Mouse (Mus musculus): ENCODE results near the gene Dbr1.
"Not testable (repeated sequence)": the region's sequence is repeated elsewhere in the genome, so short reads cannot be mapped to it uniquely, and the experiment has no call there.

Dbr1 gene

DNA sequence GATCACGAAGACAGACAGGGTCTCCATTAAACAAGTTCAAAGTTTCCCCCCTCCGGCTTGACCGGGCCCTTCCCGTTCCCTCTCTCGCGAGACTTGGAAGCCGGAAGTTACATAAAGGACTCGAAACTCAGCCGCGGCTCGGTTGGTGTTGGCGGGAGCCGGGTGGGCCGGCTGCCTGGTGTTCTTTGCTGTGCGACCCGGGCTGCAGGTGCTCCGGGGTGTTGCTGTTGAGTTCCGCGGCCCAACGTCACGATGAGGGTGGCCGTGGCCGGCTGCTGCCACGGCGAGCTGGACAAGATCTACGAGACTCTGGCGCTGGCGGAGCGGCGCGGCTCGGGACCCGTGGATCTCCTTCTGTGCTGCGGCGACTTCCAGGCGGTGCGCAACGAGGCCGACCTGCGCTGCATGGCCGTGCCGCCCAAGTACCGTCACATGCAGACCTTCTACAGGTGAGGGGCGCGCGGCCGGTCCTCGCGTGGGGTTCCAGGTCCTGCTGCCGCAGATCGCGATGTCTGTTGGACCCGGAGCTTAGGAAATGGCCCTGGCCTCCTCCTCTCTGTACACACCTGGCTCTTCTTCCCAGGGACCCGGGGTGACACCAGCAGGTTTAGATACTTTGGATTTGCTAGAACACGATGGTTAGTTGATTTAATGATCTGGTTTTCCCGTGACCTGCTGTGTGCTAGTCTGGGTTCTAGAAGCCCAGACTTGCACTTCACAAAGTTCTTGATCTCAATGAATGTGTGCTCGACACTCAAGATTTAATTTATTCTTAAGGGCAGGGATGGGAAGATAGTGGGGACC, at the start of gene Dbr1:
TSS of gene Dbr1 (plus strand) at position 123 of the 804 bp plus-strand sequence.
- peak; percentile 87 to 93 for DNase-seq (ENCODE audit: low spot score in 2 of 2)

DNA sequence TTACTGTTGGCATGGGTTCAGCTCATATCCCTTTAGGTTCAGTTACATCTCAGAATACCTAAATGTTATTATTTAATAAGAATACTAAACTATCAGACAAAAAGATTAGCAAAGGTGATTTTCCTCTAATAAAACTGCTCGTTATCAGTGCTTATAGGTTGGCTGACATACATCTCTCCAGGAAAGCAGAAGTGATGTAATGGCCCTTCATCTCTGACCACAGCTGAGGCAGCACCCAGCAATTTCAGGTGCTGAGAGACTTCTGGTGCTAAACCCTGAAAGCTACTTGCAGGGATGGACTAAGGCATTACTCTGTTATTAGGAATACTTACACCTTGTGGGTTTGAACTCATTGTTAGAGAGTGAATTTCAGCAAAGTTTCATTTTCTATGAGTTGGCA, 43.7 kb upstream of the Dbr1 start:
- no peak for DNase-seq (ENCODE audit: low spot score in 2 of 2)

DNA sequence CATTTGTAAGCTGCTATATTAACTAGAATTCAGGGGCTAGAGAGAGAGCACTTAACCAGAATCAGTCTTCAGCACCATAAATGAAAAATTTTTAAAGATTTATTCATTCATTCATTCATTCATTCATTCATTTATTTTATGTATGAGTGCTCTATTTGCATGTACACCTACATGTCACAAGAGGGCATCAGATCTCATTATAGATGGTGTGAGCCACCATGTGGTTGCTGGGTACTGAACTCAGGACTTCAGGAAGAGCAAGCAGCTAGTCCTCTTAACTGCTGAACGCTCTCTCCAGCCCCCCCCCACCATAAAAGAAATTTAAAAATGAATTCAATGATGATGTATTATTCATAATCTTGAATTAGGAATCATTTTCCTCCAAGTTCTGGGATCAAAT, 29.3 kb upstream of the Dbr1 start:
- no peak for DNase-seq (ENCODE audit: low spot score in 2 of 2)

DNA sequence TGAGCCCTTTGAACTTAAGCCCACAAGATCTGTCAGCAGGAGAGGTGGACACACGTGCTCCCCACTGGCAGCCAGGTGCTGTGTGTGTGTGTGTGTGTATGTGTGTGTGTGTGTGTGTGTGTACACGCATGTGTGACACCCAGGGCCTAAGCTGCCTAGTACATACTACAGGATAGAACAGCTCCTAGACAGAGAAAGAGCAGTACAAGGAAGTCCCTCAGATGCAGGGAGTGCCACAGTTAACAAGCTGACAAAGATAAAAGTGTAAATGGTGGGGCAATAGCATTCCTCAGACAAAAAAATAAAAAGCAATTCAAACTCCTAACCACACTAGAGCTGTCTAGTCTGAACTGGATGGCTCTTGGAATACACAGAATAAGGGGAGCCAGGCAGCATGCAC, 23.5 kb upstream of the Dbr1 start:
- DNase-seq (ENCODE audit: low spot score in 2 of 2): no peak

DNA sequence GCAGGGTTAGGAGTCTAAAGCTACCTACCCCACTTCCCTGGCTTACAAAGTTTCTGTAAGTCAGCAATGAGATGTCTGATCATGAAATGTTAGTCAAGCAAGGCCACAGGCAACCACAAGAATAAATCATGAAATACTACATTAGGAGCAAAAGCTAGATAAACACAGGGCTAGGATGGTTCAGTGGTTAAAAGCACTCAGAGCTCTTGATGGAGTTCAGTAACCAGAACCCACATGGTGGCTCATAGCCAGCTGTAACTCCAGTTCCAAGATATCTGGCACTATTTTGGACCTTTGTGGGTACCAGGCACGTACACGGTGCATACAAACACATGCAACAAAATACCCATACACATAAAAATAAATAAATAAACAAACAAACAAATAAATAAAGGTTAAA, 22.6 kb upstream of the Dbr1 start:
- no peak for DNase-seq (ENCODE audit: low spot score in 2 of 2)

DNA sequence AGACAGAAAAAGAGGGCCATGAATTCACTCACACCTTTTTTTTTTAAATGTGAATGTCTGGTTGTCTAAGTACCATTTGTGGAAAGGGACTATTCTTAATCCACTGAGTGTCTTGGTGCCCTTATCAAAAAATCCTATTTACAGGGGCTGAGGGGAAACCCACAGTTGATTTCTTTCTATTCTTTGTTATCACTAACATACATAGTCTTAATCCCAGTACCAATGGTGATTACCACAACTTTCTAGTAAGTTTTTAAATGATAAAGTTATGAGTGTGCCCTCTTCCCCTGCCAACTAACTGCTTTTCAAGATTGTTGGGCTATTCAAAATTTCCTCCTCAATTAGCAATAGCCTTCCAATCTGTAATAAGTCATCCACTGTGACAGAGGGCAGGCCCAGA, 21.5 kb upstream of the Dbr1 start:
- DNase-seq (ENCODE audit: low spot score in 2 of 2): no peak

DNA sequence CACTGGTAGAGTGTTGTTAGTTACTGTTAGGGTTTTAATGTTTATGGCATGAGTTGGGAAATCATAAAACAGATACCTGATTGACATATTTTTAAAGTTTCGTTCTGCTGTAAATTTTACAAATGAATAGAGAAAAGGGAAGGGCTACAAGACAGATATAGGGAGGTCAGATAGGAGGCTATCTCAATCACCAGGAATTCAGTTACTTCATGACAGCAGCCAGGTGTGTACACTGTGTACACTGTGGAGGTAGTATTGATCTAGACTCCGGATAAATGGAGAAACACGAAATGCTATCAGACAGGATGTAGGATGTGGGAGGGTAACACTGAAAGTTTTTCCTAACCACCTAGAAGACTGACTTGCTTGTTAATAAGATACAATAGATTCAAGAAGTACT, 20.3 kb upstream of the Dbr1 start:
- DNase-seq (ENCODE audit: low spot score in 2 of 2): no peak

DNA sequence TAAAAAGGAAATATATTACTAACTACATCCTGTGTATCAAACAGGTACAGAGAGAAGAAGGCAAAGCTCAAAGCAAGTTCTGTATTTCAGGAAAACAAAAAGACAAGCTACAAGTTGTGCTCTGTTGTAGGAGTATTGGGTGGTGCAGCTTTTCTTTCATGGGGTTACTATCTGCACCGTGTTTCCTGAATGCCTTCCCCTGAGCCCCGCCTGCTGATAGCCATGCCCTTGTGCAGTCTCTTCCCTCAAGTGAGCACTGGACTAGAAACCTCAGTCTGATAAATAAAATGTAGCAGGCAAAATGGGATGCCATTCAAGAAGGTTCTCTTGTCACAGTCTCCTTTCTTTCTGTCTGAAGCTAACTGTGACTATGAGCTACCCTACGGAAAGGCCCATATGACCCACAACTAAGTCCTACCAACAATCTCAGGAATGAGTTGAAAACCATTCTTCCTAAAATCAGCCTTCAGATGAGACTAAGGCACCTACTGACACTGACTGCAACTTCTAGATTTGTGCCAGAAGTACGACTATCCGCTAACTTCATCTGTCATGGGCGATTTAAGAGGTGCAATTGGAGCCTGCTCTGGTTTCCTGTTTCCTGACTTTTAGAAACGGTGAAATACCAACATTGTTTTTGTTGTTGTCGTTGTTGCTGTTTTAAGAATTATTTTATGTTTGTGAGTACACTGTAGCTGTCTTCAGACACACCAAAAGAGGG, 17.9 kb upstream of the Dbr1 start:
- DNase-seq (ENCODE audit: low spot score in 2 of 2): no peak

DNA sequence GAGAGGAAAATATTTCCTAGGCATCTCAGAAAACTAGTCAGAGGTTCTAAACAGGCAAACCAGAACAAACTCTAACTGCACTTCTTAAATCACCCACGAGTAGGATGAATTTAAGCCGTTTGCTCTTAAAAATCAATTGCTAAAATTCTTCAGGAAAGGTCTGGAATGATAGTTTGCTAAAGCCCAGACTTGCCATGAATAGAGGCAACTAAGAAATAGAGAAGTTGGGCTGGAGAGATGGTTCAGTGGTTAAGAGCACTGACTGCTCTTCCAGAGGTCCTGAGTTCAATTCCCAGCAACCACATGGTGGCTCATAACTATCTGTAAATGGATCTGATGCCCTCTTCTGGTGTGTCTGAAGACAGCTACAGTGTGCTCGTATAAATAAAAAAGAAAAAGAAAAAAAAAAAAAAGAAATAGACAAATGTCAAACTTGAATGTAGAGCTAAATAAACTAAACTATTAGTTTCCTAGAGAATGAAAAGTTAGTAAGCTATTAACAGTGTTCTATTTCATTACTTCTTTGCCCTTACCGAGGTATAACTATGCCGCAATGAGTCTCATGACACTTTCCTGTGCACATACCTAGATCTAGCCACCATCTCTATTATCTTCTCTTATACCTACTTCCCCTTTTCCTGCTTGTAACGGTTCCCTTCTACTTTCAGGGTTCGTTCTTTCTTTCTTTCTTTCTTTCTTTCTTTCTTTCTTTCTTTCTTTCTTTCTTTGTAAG, 16.6 kb upstream of the Dbr1 start:
- DNase-seq (ENCODE audit: low spot score in 2 of 2): no peak

DNA sequence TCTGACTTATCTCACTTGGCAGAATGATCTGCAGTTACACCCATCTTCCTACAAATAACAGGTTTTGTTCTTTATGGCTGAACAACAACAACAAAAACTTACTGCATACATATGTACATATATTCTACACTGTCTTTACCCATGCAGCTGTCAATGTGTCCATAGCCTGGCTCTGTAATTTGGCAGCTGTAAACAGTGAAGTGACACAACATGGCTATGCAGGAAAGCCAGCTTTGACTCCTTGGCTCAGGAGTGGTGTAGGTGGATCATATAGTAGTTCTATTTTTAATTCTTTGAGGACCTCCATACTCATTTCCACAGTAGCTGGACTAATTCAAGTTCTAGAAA, 16.1 kb upstream of the Dbr1 start:
- no peak for DNase-seq (ENCODE audit: low spot score in 2 of 2)

DNA sequence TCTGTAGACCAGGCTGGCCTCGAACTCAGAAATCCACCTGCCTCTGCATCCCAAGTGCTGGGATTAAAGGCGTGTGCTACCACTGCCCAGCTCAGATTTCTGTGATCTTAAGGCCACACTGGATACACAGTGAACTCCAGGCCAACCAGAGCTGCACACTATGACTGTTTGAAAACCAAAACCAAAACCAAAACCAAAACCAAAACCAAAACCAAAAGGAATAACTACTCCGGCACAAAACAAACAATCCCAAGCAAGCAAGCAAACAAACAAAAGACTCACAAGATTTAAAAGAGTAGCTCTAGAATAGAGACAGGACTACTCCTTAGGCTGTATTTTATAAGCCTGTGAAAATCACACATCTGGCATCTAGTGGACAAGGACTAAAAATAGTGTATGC, 15.2 kb upstream of the Dbr1 start:
- no peak for DNase-seq (ENCODE audit: low spot score in 2 of 2)

DNA sequence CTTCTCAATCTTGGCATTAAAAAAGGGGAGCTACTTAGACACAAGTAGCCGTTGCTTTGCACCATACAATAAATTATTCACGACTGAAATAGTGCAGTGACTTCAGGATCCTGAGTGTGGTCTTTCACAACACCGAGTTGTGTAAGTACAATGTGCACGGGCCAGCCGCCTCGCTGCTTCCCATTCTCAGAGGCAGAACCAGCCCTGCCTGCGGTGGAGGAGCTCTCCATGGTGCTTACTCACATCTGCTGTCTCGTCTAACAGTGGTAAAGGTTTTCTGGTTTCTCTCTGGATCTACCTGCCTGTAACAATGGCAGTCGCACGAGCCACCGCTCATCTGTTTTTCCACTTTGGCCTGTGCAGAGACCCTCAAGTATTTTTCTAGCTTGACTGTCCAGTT, 11.9 kb upstream of the Dbr1 start:
- peak; percentile 20 to 65 for DNase-seq (ENCODE audit: low spot score in 2 of 2)

DNA sequence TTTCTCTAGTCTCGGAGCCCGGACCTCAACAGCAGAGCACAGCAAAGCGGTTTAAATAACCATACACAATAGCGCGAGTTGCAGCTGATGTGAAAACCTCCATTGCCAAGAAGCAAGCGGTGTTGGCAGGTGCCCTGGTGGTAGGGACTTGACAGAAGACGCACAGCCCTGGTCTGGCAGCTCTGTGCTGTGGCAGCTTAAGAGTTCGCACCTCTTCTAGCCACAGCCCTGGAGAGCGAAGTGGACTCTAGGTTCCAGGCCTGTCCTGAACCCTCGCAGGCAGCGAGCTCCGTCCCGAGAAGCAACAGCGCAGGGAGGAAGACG, 7.6 kb upstream of the Dbr1 start:
- no peak for DNase-seq (ENCODE audit: low spot score in 2 of 2)

DNA sequence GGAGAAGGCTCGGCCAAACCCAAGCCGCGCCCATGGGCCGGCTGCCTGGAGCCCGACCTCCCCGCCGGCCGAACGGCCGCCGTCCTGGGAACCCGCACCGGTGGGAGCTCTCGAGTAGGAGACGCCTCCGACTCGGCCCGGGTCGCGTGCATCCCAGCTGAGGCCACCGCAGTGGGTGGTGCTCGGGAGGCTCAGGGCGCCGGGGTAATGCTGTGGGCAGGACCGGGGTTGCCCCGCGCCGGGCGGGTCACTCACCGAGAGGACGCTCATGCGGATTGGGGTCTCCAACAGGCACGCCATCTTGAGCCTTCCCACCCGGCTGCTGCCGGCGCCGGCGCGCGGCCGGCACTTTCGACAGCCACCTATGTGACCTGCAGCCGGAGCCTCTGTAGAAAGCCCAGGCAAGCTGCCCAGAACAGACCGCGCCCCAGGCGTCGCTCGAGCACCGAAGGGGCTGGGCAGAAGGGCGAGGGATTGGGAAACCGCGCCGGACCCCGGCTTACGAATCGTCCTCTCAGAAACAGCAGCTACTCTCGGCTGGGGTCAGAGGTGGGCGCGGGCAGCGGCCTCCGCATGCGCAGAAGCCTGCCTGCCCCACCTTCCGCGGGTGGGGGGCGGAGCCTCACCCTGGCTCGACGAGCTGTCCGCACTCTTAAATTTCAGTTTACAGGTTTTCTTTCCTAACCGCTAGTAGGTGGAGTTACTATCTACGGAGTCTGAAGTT, 7.1 kb upstream of the Dbr1 start, which contains the start of gene Armc8:
TSS of gene Armc8 (minus strand) at position 553 of the 724 bp plus-strand sequence.
- peak; percentile 88 to 91 for DNase-seq (ENCODE audit: low spot score in 2 of 2)

DNA sequence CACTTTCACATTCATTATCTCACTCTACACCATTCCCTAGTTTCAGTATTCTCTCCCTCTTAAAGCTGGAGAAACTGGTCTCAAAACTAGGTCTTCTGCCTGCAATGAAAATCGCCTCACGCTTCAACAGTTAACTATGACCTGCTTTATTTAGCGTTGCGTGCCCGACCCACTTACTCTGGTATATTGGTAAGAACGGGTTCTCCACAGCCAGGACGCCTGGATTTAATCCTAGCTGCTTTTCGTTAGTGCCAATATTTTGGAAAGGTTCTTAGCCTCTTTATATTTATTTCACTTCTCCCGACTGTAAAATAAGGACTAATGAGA, 6.6 kb upstream of the Dbr1 start:
- no peak for DNase-seq (ENCODE audit: low spot score in 2 of 2)

DNA sequence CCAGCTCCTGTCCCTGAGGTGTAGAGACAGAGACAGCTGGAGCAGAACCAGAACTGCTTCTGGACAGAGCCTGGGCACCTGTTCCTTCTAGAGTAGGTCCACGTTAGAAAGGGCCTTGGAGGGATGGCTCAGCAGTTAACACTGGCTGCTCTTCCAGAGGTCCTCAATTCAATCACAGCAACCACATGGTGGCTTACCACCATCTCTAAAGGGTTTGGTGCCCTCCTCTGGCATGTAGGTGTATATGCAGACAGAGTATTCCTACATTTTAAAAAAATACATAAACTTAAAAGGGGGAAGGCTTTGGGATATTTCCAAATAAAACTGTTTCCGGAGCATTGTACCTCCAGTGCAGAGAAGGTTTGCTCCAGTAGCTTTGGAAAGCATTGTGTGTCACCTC, 5.1 kb downstream of the Dbr1 start:
- DNase-seq (ENCODE audit: low spot score in 2 of 2): peak in 1 of 2 experiments; percentile 37

DNA sequence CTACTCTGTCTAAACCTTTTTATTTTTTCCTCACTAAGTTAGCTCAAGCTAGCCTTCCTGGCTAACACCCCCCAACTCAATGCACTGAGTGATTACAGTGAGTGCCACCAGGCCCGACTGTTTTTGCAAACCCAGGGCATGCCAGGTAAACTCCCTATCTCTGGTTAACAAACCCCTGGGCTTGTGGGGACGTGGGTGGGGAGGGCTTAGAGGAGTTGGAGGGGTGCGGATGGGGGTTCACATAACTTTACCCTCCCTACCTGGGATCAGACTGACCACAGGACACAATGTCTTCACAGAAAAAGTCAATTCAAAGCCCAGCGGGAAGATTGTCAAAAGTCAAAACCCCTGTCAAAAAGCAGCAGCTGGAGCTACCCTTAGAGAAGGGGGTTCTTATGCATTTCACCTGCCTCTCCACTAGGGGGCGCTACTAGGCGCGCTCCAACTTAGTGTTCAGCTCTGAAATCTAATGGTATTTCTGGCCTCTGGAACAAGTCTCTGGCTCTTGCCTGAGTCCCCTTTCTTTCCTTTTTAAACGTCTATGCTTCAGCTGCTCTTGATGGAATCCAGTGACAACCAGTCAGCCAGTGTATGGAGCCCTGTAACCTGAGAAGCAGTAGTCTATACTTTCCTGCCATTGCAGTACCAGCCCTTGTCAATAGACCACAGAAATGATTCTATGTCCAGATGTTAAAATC, 12.1 kb downstream of the Dbr1 start:
- peak in 1 of 2 experiments; percentile 50 for DNase-seq (ENCODE audit: low spot score in 2 of 2)

DNA sequence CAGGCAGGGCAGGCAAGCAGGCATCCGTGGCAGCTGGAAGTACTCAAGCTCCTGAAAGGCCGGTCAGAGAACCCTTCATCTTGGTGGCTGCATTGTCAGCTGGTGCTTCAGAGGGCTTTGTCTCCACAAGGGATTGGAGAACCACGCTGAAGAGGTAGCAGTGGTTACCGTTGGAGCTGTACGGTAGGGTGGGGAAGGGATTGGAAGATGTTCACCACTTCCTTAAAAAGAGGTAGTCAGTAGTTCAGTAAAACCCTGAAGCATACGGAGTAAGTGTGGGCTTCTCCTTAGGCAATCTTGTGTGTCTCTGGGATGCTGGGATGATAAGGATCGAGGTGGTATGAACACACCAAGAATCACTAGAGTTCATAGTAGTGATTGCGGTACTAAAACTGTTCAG, 15.5 kb downstream of the Dbr1 start:
- no peak for DNase-seq (ENCODE audit: low spot score in 2 of 2)

DNA sequence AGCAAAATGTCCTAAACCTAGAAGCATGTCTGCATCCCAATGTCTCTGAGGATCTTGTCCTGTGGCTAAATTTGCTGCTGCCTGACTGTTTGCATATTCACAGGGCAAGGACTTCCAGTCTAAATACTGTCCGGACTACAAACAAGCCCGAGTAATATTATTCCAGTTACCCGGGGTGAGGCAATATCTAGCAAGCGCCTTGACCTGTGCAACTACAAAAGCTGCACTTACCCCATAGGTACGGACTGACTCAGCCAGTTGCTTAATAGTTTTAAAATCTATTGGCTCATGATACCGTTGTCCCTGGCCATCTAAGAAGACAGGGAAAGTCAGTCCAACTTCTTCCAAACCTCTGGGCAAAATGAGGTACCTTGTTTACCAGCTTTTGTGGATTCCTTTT, 23.5 kb downstream of the Dbr1 start:
- DNase-seq (ENCODE audit: low spot score in 2 of 2): not testable (repeated sequence)

DNA sequence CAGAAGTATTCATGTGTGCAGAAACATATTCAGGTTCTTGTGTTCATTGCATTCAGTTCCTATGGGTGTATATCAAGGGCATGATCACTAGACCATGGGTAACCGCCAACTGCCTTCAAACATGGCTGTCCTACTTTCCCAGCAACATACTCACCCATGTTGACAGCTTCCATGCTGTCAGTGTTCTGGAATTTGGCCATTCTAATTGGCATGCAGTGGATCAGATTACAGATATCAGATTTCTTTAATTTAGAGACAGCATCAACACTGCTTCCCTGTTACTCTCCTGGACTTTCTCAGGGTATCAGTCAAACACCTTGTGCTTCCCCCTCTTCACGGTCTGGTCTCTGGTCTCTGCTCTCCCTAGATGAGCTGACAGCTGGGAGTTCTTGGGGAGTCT, 28.0 kb downstream of the Dbr1 start:
- DNase-seq (ENCODE audit: low spot score in 2 of 2): no peak

DNA sequence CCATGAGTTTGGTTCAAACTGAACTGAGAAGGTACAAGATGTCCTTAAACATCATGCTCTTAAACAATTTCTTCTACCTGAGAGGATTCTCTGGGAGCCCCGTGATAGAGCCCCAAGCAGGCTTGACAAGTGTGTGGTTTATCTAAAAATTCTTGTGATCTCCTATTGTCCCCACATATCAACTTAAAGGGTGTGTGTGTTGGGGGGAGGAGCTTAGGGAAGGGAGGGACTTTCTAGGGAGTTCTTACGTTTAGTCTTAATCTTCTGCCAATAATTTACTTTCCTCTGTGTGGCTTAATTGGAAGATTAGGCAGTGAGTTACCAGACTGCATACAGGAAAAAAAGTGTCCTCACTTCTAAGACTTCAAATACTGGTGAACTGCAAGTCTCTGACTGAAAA, 36.6 kb downstream of the Dbr1 start, which contains the start of gene A4gnt:
TSS of gene A4gnt (plus strand) at position 301 of the 400 bp plus-strand sequence.
- no peak for DNase-seq (ENCODE audit: low spot score in 2 of 2)

DNA sequence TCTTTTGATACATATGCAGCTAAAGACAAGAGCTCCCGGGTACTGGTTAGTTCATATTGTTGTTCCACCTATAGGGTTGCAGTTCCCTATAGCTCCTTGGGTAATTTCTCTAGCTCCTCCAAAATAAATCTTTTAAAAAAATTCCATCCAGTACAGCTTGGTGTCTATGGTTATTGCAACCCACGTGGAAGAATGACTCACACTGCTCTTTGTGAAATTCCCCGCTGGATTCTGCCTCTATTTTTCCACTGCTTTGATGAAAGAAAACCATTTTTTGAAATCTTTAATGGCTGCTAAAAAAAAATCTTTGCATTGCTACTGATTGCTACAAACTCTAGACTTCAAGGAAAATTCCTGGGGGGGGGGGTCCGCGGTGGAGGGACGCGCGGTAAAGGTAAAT, 44.1 kb downstream of the Dbr1 start:
- DNase-seq (ENCODE audit: low spot score in 2 of 2): no peak
